Mouse (Mus musculus) hindlimb bud, embryonic 11.5 days (tissue): ENCODE data around the gene Dtx3l.

Source experiments
- DNase-seq: peaks from one replicate; pipeline ENCODE4 v3.0.0-alpha.2; 2012; ENCODE audit warnings: low read depth, low spot score; ENCODE audit errors: extremely low spot score

Gene Dtx3l

GRCm38 (mm10) chr16:35888910-35889309, 50.0 kb downstream of the Dtx3l start:
- no peak for DNase-seq

GRCm38 (mm10) chr16:35888174-35888573, 50.8 kb downstream of the Dtx3l start:
- no peak for DNase-seq
